Mouse (Mus musculus): ENCODE data around the gene Efcab2. TPM values are rescaled to one million over a fixed set of nuclear protein-coding genes. Genes with fewer than 3 reads are reported as not detected.
A peak's percentile ranks its signal among the peaks of the same experiment; 100 is the strongest.

The Efcab2 gene
- polyA plus RNA-seq, 1 experiment: 0.49 TPM

- Histone ChIP-seq H3K4me3 (ENCODE audit: control insufficient read depth, insufficient read depth, low read length) (peak overlapping the region; percentile 36), H3K27ac (ENCODE audit: control insufficient read depth, insufficient read depth, low read length) (no peak overlapping the region), H3K27me3 (ENCODE audit: control insufficient read depth, insufficient read depth, low read length) (peaks cover 25% of the 10 kb centered on the region; the same call in 1 of the 2 replicates), H3K4me1 (replicated peaks; ENCODE audit: control insufficient read depth, insufficient read depth, low read length) (peaks cover 31% of the 10 kb centered on the region), H3K36me3 (ENCODE audit: control insufficient read depth, insufficient read depth, low read length) (no peaks in the 10 kb centered on the region)
- WGBS: 2% methylated on average over 62 of the region's 62 CpGs
- TF ChIP-seq CTCF (IDR thresholded peaks at IDR 0.05; ENCODE audit: borderline replicate concordance, control insufficient read depth, extremely low read depth, insufficient read depth, low read length, poor library complexity): peak; percentile 54; the same call in 1 of the 2 replicates
- TF ChIP-seq POLR2A (IDR thresholded peaks at IDR 0.05; ENCODE audit: control insufficient read depth, extremely low read depth, insufficient read depth, low read length, poor library complexity): no peak
- DNase-seq: peak; percentile 77
Observed at GRCm38 (mm10) chr1:178530301-178531078, 124.6 kb downstream of the Efcab2 start.

Other genes starting within 250 kb of the Efcab2 start
- 14.8 and 15.7 TPM in 2 replicates for gene Desi2, start 218.7 kb upstream of the Efcab2 start, polyA plus RNA-seq (2012; rRNA removed)
- gene Cox20, start 87.0 kb upstream of the Efcab2 start, polyA plus RNA-seq (2012; rRNA removed): 16.2 and 19.2 TPM in 2 replicates
- 112 and 127 TPM in 2 replicates for gene Hnrnpu, start 68.3 kb upstream of the Efcab2 start, polyA plus RNA-seq (2012; rRNA removed)
- gene Kif26b, start 123.0 kb downstream of the Efcab2 start, polyA plus RNA-seq (2012; rRNA removed): 0.15 and 0.16 TPM in 2 replicates